8 mouse cellular contexts compared by ENCODE assay signal in the genomic region with DNA sequence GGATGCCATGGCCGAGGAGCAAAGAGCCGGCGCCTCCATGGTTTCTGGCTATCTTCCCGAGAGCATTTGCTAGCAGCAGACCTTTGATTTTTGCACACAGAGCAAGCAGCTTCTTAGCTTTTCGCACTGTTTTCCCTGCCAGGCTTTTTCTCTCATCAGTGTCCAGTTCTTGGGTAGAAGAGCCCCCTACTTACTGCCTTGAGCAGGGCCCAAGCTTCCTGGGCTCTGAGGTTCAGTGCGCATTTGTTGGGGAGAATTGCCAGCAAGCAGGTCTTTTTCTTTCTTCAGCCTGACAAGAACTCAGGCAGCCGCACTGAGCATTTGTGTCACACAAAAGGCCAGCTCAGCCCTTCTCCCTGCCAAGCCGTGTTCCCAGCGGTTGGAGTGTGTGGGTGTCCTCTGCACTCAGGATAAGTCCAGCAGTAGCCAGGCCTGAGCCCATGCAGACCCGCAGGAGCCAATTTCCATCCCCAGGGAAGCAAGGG.
A peak's percentile ranks its signal among the peaks of the same experiment; 100 is the strongest.
DNase-seq lines count a peak whose midpoint lies in the region; ATAC-seq lines count a peak whose summit lies in the region.

No protein-coding gene starts in this region.

- 43% methylated on average over 10 of the region's 10 CpGs for WGBS in hindbrain, embryonic 10.5 days
- 28% methylated on average over 10 of the region's 10 CpGs for WGBS in hindbrain, embryonic 12.5 days
- WGBS in midbrain, embryonic 10.5 days = 34% methylated on average over 10 of the region's 10 CpGs

- ATAC-seq in hindbrain, embryonic 12.5 days (ENCODE audit: low FRiP score) = no peak
- no peak for ATAC-seq in megakaryocyte-erythroid progenitor cell, adult 5-6 weeks (replicated peaks; ENCODE audit: low FRiP score, low TSS enrichment, poor library complexity, severe bottlenecking)

- peak; percentile 23 for DNase-seq in hindbrain, embryonic 10.5 days (ENCODE audit: low spot score)
- peak; percentile 50 for DNase-seq in cerebellum, adult 11 months
- peak; percentile 36 to 58 for DNase-seq in frontal cortex, postnatal 10 days (ENCODE audit: low spot score in 2 of 2)
- peak; percentile 25 for DNase-seq in kidney, adult 9 months
- peak; percentile 34 for DNase-seq in midbrain, embryonic 10.5 days (ENCODE audit: low spot score)
- DNase-seq in thymus, postnatal 0 days (ENCODE audit: low spot score) = no peak

- no peaks in the 10 kb centered on the region for H3K9me3 ChIP-seq in hindbrain, embryonic 10.5 days
- no peaks in the 10 kb centered on the region for H3K9me3 ChIP-seq in hindbrain, embryonic 12.5 days (replicated peaks)
- H3K9me3 ChIP-seq in midbrain, embryonic 10.5 days (replicated peaks) = no peaks in the 10 kb centered on the region

- H3K4me2 ChIP-seq in hindbrain, embryonic 12.5 days (replicated peaks) = no peak overlapping the region

- H3K36me3 ChIP-seq in hindbrain, embryonic 10.5 days = no peaks in the 10 kb centered on the region
- no peaks in the 10 kb centered on the region for H3K36me3 ChIP-seq in hindbrain, embryonic 12.5 days
- no peaks in the 10 kb centered on the region for H3K36me3 ChIP-seq in midbrain, embryonic 10.5 days

- H3K4me3 ChIP-seq in hindbrain, embryonic 10.5 days = no peak overlapping the region
- no peak overlapping the region for H3K4me3 ChIP-seq in hindbrain, embryonic 12.5 days
- H3K4me3 ChIP-seq in midbrain, embryonic 10.5 days = no peak overlapping the region

- H3K9ac ChIP-seq in hindbrain, embryonic 12.5 days = no peak overlapping the region

- peak overlapping the region; percentile 70 for H3K27ac ChIP-seq in hindbrain, embryonic 10.5 days
- H3K27ac ChIP-seq in hindbrain, embryonic 12.5 days = no peak overlapping the region
- H3K27ac ChIP-seq in midbrain, embryonic 10.5 days (replicated peaks) = peak overlapping the region; percentile 68

- H3K27me3 ChIP-seq in hindbrain, embryonic 10.5 days (ENCODE audit: insufficient read depth, poor library complexity, severe bottlenecking) = no peaks in the 10 kb centered on the region; the same call in 1 of the 2 replicates
- no peaks in the 10 kb centered on the region for H3K27me3 ChIP-seq in hindbrain, embryonic 12.5 days
- peaks cover 34% of the 10 kb centered on the region for H3K27me3 ChIP-seq in midbrain, embryonic 10.5 days (ENCODE audit: low read depth, poor library complexity, severe bottlenecking)

- peaks cover 41% of the 10 kb centered on the region for H3K4me1 ChIP-seq in hindbrain, embryonic 10.5 days (replicated peaks)
- H3K4me1 ChIP-seq in hindbrain, embryonic 12.5 days = peaks cover 31% of the 10 kb centered on the region
- H3K4me1 ChIP-seq in midbrain, embryonic 10.5 days = peaks cover 45% of the 10 kb centered on the region
